Mouse (Mus musculus) brain, embryonic 14.5 days (tissue): Measurements from ENCODE around the gene Zfp64. TPM values are rescaled to one million over a fixed set of nuclear protein-coding genes. Genes with fewer than 3 reads are reported as not detected.

Experiments used
- DNase-seq: peaks from one replicate; pipeline ENCODE4 v3.0.0-alpha.2; 2011; ENCODE audit warnings: low read depth
- CTCF ChIP-seq: fragments of 200-500 bp; IDR thresholded peaks from 2 replicates; pipeline ENCODE4 v1.5.1; 2012; ENCODE audit warnings: inconsistent platforms, mild to moderate bottlenecking, moderate library complexity, borderline replicate concordance; ENCODE audit not compliant: insufficient read depth, insufficient read length; ENCODE audit errors: extremely low read depth
- POLR2A ChIP-seq: fragments of 200-500 bp; IDR thresholded peaks from 2 replicates; pipeline ENCODE4 v1.6.1; 2012; ENCODE audit warnings: mild to moderate bottlenecking, inconsistent platforms, borderline replicate concordance; ENCODE audit not compliant: poor library complexity, insufficient read depth, insufficient read length, severe bottlenecking; ENCODE audit errors: extremely low read depth
- polyA plus RNA-seq: library from polyadenylated mRNA; depleted of rRNA; stranded (reverse); fragments of >200 nt; gene quantifications from 2 replicates; pipeline ENCODE4 v1.2.3, GENCODE M21; 2012

The Zfp64 gene
- polyA plus RNA-seq, 1 experiment = 37.9 TPM

DNA sequence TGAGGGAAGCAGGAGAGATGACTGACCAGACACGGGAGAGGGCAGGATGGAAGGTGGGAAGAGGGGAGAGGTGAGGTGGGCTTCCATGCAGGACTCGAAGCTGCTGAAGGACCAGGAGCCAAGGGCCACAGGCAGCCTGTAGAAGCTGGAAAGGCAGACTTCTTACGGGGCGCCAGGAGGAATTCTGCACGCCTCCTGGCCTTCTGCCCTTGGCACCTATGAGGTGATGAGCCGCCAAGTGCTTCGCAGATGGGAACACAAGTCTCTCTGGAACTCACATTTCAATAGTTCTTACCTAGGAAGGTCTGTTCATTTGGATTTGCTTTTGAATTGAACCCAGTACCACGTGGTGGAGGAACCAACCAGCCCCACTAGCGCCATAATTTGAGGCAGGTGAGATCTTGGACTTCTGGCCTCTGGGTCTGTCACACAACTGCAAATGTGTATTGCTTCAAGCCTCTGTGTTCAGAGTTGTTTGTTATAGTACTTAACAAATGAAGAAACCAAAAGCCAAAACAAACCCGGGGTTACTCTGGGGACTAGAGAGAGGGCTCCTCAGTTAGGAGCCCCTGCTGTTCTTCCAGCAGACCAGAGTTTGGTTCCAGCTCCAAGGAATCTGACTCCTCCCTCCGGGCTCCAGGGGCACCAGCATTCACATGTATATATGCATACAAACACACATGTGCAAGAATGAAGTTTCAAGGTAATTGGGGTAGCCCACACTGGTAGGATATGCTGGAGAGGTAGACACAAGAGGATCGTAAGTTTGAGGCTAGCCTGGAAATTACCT lies 12.9 kb upstream of the Zfp64 start:
- no peak for DNase-seq
- TF ChIP-seq POLR2A = no peak
- TF ChIP-seq CTCF = no peak

DNA sequence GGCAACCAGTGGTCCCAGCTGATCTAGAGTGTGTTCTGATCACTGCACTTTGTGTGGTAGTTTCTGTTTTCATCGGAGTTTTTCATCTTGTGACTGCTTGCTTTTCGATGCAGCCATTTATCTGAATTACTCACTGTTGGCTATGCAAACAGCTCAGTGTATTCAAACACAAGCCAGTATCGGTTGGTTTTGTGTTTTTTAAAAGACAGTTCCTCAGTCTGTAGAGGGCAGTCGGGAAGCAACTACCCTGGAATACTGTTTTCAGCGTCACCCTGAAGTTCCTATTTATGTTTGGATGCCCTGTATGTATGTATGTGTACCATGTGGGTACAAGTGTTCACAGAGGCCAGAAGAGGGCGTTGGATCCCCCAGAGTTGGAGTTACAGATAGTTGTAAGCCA lies 11.1 kb upstream of the Zfp64 start:
- DNase-seq = no peak

DNA sequence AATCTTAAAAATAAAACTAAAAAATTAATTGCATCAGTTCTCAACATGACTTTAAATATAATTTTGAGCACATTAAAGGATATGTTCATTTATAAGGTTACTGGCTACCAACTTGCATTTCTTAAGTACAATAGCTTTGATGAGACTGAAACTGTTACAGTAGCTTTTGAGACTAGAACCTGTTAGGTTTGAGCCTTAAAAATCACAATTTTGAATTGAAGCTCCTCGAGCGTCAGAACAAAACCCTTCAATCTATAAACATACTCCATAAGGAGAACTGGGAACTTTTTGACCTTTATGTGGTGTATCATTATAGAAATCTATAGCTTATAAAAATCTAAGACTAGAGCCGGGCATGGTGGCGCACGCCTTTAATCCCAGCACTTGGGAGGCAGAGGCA lies 9.5 kb upstream of the Zfp64 start:
- TF ChIP-seq POLR2A = no peak
- TF ChIP-seq CTCF = no peak
- peak; percentile 18 for DNase-seq

More for the DNA sequence above, 11.1 kb upstream of the Zfp64 start:
- TF ChIP-seq POLR2A (no peak), CTCF (no peak)

DNA sequence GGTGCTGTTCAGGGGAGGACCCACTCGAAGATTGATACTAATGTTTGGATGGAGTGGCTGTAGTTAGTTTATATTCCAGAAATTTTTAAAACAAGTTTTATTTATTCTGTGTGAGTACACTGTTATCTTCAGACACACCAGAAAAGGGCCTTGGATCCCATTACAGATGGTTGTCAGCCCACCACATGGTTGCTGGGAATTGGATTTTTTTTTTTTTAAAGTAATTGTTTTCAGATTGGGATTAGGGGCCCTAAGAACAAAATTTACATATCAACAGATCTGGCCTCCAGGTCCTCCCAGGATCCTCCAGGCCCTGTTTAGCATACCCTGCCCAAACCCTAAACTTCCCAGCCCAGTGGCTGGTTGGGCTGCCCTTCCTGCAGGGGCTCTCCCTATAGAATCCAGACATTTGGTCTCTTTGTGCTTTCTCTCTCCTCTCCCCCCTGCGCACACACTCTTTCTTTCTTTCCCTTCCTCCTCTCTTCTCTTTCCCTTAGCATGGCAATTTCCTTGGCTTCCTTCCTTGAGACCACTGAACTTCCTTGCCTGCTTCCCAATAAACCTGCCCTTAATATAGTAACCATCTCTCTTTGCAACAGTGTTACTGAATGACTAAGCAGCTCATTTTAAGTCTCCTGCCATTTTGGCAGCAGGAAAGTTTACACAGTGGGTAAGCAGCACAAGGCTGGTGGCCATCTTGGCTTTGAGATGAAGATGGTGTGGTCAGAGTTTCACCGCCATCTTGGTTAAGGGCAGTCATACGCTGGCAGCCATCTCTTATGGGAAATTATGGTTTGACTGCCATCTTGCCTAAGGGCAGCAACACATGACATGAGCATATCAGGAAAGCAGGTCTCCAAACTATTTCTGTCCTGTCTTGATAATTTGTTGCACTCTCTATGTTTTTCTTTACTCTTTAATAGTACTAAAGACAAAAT lies 6.6 kb upstream of the Zfp64 start:
- no peak for DNase-seq
- TF ChIP-seq CTCF (no peak), POLR2A (no peak)

DNA sequence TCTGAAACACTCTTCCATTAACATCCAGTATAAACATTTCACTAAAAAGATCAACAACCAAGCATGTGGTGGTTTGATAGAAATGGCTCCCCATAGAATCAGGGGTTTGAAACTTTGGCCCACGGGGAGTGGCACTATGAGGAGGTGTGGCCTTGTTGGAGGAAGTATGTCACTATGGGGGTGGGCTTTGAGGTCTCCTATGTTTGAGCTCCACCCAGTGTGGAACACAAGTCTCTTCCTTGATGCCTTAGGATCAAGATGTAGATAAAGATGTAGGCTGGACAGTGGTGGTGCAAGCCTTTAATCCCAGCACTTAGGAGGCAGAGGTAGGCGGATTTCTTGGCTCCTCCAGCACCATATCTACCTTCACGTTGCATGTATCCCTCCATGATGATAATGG lies 5.4 kb upstream of the Zfp64 start:
- no peak for TF ChIP-seq POLR2A
- no peak for TF ChIP-seq CTCF

DNA sequence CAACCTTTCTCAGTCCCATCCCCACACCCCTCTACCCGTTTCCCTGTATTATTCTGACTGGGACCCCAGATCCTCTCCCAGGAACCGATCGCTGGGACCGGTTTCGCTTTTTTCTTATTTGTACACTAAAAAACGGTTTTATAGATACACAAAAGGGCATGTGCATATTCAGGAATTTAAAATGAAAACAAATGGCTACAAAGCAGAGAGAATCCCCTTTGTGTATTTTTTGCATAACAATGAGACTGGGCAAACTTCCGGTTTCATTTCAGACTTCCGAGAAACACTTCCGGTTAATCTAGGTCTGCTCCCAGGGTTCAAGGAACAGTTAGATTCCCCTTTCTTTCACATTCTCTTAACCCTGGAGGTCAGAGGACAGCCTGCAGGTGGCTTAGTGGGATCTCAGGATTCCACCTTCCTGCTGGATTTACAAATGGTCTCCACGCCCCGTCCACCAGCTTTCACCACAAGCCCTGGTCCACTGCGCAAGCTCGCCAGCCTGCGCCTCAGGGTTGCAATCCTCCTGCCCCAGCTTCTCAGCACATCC lies 4.0 kb upstream of the Zfp64 start:
- no peak for DNase-seq
- TF ChIP-seq CTCF (no peak), POLR2A (no peak)

More for the DNA sequence above, 5.4 kb upstream of the Zfp64 start:
- no peak for DNase-seq

DNA sequence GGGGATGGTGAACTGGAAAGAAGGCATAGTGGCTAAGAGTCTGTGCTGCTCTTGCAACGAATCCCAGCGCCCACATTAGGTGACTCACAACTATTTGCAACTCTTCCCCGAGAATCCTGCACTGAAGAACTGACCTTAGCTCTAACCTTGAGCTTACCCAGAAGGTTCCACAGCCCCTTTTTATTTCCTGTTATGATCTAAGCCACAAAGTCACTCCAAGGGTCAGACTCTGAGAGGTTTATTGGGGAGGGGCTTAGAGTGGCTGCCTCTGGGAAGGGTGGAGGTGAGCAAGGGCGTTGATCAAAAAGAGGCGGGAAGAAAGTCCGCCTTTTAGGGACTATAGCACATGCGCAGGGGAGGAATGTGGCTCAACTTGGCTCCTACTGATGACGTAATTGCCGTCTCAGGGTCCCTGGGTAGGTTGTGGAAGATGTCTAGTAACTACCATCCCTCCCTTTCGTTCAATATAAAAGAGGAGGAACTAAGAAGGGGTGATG lies 511 bp upstream of the Zfp64 start:
- no peak for DNase-seq
- no peak for TF ChIP-seq POLR2A
- no peak for TF ChIP-seq CTCF

DNA sequence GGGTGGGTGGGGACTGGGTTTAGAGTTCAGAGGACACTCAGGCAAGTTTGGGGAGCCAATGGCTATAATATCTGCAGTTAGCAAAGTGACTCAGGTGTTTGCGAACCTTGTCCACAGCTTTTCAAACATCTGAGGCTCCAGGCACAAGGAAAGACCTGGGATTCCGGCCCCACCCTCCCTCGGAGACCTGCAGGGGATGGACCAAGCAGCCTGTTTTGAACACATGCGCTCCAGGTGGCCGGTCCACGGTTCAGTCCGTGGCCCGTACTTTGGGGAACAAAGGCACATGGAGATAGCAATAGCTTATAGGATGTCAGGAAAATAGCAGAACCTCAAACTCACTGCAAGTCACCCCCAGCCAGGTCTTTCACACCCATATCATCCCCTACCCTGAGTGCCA lies 1.0 kb downstream of the Zfp64 start:
- TF ChIP-seq CTCF = no peak
- no peak for TF ChIP-seq POLR2A
- no peak for DNase-seq

DNA sequence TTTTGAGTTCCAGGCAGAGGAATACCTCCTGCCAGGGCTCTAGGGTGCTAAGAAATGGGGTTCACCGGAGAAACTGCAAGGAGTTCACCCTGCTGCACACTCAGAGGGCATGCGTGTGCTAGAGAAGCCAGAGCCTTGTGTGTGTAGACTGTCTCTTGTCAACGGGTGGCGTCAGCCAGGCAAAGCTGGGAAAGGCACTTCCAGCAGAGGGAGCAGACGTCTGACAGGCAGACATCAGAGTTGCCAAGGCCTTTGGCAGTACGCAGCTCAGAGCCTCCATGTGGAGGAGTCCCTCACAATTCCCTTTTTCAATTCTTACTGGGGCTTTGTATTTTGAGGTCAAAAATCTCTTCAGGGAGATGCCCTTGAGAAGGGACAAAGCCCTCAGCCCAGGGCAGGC lies 6.9 kb downstream of the Zfp64 start:
- TF ChIP-seq CTCF (no peak), POLR2A (no peak)
- DNase-seq = peak; percentile 51

DNA sequence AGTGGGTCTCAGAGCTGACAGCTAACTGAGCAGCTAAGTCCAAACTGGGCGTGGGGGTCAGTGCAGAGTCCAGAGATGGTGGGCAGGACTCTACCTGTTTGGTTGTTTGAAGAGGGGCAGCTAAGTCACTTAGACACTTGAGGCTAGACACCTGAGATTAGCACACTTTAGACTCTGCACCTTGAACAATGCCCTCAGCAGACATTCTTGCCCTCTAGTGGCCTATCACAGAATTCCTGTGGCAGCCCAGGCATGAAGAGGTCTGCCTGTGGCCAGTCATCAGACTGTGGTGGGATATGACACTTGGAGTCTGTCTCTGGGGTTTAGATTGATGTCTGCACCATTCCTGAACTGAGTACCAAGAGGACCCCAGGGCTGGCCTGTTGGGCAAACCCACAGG lies 7.7 kb downstream of the Zfp64 start:
- TF ChIP-seq CTCF (no peak; the same call in 1 of the 2 replicates), POLR2A (no peak)

DNA sequence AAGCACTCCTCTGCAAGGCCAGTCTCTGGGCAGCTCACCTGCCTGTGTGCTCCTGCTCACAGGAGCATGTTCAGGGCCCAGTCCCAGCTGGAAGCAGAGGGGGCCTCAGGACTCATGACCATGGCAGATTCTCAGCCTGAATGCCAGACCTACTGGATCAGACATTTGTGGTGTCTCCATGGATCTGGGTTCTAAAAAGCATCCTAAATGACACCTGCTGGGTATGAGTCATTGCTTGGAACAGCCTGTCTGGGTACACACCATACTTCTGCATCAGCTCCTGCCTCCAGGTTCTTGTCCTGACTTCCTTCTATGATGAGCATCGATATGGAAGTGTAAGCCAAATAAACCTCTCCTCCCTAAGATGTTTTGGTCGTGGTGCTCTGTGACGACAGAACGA lies 11.4 kb downstream of the Zfp64 start:
- TF ChIP-seq CTCF (no peak), POLR2A (no peak)
- DNase-seq = no peak

More for the DNA sequence above, 7.7 kb downstream of the Zfp64 start:
- no peak for DNase-seq

DNA sequence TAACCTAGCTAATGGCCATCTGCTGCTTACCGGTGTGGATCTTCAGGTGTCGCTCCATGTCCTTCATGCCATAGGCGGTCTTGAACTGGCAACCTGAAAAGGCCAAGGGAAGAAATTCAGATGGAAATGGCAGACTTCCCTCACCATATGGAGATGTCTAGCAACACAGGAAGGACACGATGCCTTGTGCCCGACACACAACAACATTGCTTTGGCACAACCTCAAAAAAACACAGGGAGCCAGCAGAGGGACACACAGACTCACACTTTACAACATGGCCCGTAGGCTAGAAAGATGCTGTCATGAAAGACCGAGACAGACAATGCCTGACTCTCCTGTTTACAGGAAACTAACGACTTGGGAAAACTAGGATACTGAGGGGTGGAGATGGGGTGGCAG lies 15.4 kb downstream of the Zfp64 start:
- TF ChIP-seq CTCF = no peak
- no peak for TF ChIP-seq POLR2A
- peak; percentile 54 for DNase-seq

DNA sequence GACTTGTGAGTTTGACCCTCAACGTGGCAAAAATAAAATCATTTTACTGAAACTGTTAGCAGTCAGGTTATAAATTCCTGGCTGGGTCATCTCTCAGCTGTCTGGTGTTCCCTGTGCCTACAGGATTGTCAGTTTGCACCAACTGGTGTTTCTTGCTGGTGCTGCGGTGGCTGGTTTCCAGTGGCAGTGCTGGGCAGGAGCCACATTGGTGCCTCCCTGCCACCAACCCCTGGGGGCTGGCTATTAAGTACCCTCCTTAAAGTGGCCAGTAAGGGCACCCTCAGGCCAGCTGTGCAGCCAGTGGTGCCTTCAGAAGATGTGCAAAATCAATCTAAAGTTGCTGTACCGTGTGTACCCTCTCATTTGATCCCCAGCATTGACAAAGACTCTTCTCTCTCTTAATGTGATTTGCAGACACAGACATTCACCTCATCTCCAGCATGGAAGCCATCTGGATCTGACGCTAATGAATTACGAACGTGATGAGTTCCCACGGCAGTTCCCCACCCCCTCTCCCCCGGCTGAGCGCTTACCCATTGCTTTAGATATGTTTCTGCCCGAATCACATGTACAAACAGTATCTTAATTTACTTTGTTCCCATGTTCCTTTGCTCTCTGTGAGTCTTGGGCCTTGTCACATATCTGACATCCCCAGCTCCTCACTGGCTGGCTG lies 16.0 kb downstream of the Zfp64 start:
- no peak for TF ChIP-seq CTCF
- no peak for TF ChIP-seq POLR2A
- DNase-seq = peak; percentile 79

DNA sequence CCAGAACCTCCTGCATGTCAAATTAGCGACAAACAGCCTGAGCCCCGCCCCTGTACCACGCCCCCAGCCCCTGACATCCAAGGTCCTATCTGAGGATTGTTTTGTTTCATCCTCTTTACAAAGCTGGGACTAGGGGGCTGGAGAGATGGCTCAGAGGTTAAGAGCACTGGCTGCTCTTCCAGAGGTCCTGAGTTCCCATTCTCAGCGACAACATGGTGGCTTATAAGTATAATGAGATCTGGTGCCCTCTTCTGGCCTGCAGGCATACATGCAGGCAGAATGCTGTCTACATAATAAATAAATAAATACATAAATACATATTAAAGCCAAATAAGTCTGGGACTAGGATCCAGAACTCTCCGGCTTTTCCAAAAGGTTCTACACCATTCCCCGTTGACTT lies 18.5 kb downstream of the Zfp64 start:
- no peak for TF ChIP-seq POLR2A
- peak; percentile 27; the same call in 1 of the 2 replicates for TF ChIP-seq CTCF
- DNase-seq = no peak
